ENCODE assay signal across 8 mouse cellular contexts in genomic region chr2:76676401-76677226, GRCm38 (mm10). TPM values are rescaled to one million over a fixed set of nuclear protein-coding genes. Genes with fewer than 3 reads are reported as not detected.
DNase-seq lines count a peak whose midpoint lies in the region; ATAC-seq lines count a peak whose summit lies in the region.

No protein-coding gene starts in this region.

- H3K4me1 ChIP-seq in heart, embryonic 12.5 days (replicated peaks): peaks cover 29% of the 10 kb centered on the region
- peaks cover 7% of the 10 kb centered on the region for H3K4me1 ChIP-seq in hindbrain, embryonic 11.5 days (replicated peaks; ENCODE audit: control insufficient read depth, insufficient read depth, low read length)
- peaks cover 22% of the 10 kb centered on the region for H3K4me1 ChIP-seq in midbrain, embryonic 14.5 days (ENCODE audit: control insufficient read depth, insufficient read depth, low read length)

- peak overlapping the region; percentile 88 for H3K4me2 ChIP-seq in heart, embryonic 12.5 days
- peak overlapping the region; percentile 54 for H3K4me2 ChIP-seq in hindbrain, embryonic 11.5 days (replicated peaks; ENCODE audit: low read depth, low read length)
- H3K4me2 ChIP-seq in midbrain, embryonic 14.5 days (ENCODE audit: low read length): peak overlapping the region; percentile 63

- no peak for DNase-seq in heart, postnatal 36 days
- peak; percentile 31 for DNase-seq in ES-CJ7 (ENCODE audit: low read depth, low spot score)
- no peak for DNase-seq in hindbrain, embryonic 11.5 days (ENCODE audit: low spot score)
- peak; percentile 11 for DNase-seq in midbrain, embryonic 14.5 days
- DNase-seq in thymus, adult 18-20 months: no peak
- DNase-seq in cerebellum, postnatal 36 days: no peak
- no peak for DNase-seq in right cerebral cortex, postnatal 14 days

- ATAC-seq in heart, embryonic 12.5 days (ENCODE audit: insufficient number of reproducible peaks, low FRiP score): no peak
- no peak for ATAC-seq in hindbrain, embryonic 11.5 days (ENCODE audit: low FRiP score)
- no peak for ATAC-seq in midbrain, embryonic 14.5 days (ENCODE audit: low FRiP score, low TSS enrichment)

- intact Hi-C loops in heart, postnatal 36 days (cut with DNase I): no loop called here

- H3K9me3 ChIP-seq in heart, embryonic 12.5 days (replicated peaks): no peaks in the 10 kb centered on the region
- no peaks in the 10 kb centered on the region for H3K9me3 ChIP-seq in hindbrain, embryonic 11.5 days (ENCODE audit: control insufficient read depth, low read length)
- H3K9me3 ChIP-seq in midbrain, embryonic 14.5 days (ENCODE audit: control insufficient read depth, low read length): no peaks in the 10 kb centered on the region

- WGBS in heart, embryonic 12.5 days: 75% methylated on average over 13 of the region's 13 CpGs
- WGBS in hindbrain, embryonic 11.5 days: 71% methylated on average over 13 of the region's 13 CpGs
- WGBS in midbrain, embryonic 14.5 days: 65% methylated on average over 13 of the region's 13 CpGs

- peak overlapping the region; percentile 93 for H3K4me3 ChIP-seq in heart, embryonic 12.5 days
- H3K4me3 ChIP-seq in hindbrain, embryonic 11.5 days (ENCODE audit: low read depth, low read length): peak overlapping the region; percentile 77
- peak overlapping the region; percentile 76 for H3K4me3 ChIP-seq in midbrain, embryonic 14.5 days (replicated peaks; ENCODE audit: low read depth, low read length)

- H3K9ac ChIP-seq in heart, embryonic 12.5 days: peak overlapping the region; percentile 52; the same call in 1 of the 2 replicates
- peak overlapping the region; percentile 29 for H3K9ac ChIP-seq in hindbrain, embryonic 11.5 days (ENCODE audit: low read depth, low read length)
- peak overlapping the region; percentile 71 for H3K9ac ChIP-seq in midbrain, embryonic 14.5 days (replicated peaks; ENCODE audit: low read length)

- no peak overlapping the region for H3K27ac ChIP-seq in heart, embryonic 12.5 days (ENCODE audit: poor library complexity, severe bottlenecking)
- no peak overlapping the region for H3K27ac ChIP-seq in hindbrain, embryonic 11.5 days (ENCODE audit: low read depth, low read length)
- no peak overlapping the region for H3K27ac ChIP-seq in midbrain, embryonic 14.5 days (replicated peaks; ENCODE audit: low read depth, low read length)

- peaks cover 17% of the 10 kb centered on the region for H3K36me3 ChIP-seq in heart, embryonic 12.5 days
- no peaks in the 10 kb centered on the region for H3K36me3 ChIP-seq in hindbrain, embryonic 11.5 days (ENCODE audit: control insufficient read depth, insufficient read depth, low read length)
- H3K36me3 ChIP-seq in midbrain, embryonic 14.5 days (ENCODE audit: control insufficient read depth, insufficient read depth, low read length): no peaks in the 10 kb centered on the region

- H3K27me3 ChIP-seq in heart, embryonic 12.5 days (replicated peaks): no peaks in the 10 kb centered on the region
- no peaks in the 10 kb centered on the region for H3K27me3 ChIP-seq in hindbrain, embryonic 11.5 days (ENCODE audit: control insufficient read depth, insufficient read depth, low read length)
- H3K27me3 ChIP-seq in midbrain, embryonic 14.5 days (ENCODE audit: control insufficient read depth, insufficient read depth, low read length): no peaks in the 10 kb centered on the region

RNA-seq across cellular contexts. Expression of gene Plekha3, which starts 1.5 kb away (rescaled TPM):
- 14.9 and 17.3 TPM in 2 replicates for polyA plus RNA-seq in heart, embryonic 12.5 days (2016; fragmentation: Nextera tagmentation; extraction: Ambion mirVana)
- total RNA-seq in heart, postnatal 36 days (2021): 10 to 100 TPM; 19.4 to 20.0 TPM
- polyA plus RNA-seq in hindbrain, embryonic 11.5 days (2014; fragmentation: Nextera tagmentation; extraction: Ambion mirVana): 12.2 and 14.3 TPM in 2 replicates
- 11.8 and 13.9 TPM in 2 replicates for polyA plus RNA-seq in midbrain, embryonic 14.5 days (2014; fragmentation: Nextera tagmentation; extraction: Ambion mirVana)

RNA-seq across cellular contexts. Expression of gene Fkbp7, which starts 3.7 kb away (rescaled TPM):
- 61.9 and 62.4 TPM in 2 replicates for polyA plus RNA-seq in heart, embryonic 12.5 days (2016; fragmentation: Nextera tagmentation; extraction: Ambion mirVana)
- total RNA-seq in heart, postnatal 36 days (2021): 10 to 100 TPM; 19.9 to 24.0 TPM
- 25.7 and 30.4 TPM in 2 replicates for polyA plus RNA-seq in hindbrain, embryonic 11.5 days (2014; fragmentation: Nextera tagmentation; extraction: Ambion mirVana)
- polyA plus RNA-seq in midbrain, embryonic 14.5 days (2014; fragmentation: Nextera tagmentation; extraction: Ambion mirVana): 5.6 and 11.6 TPM in 2 replicates

RNA-seq across cellular contexts. Expression of gene Pjvk, which starts 28.3 kb away (rescaled TPM):
- polyA plus RNA-seq in heart, embryonic 12.5 days (2016; fragmentation: Nextera tagmentation; extraction: Ambion mirVana): 0.21 TPM in 1 of 2 replicates, not detected in the other
- not detected for total RNA-seq in heart, postnatal 36 days (2021)
- 0.53 and 0.88 TPM in 2 replicates for polyA plus RNA-seq in hindbrain, embryonic 11.5 days (2014; fragmentation: Nextera tagmentation; extraction: Ambion mirVana)
- polyA plus RNA-seq in midbrain, embryonic 14.5 days (2014; fragmentation: Nextera tagmentation; extraction: Ambion mirVana): 0.54 and 0.92 TPM in 2 replicates

RNA-seq across cellular contexts. Expression of gene Prkra, which starts 28.8 kb away (rescaled TPM):
- 33.1 and 35.5 TPM in 2 replicates for polyA plus RNA-seq in heart, embryonic 12.5 days (2016; fragmentation: Nextera tagmentation; extraction: Ambion mirVana)
- 10 to 100 TPM; 11.9 to 14.9 TPM for total RNA-seq in heart, postnatal 36 days (2021)
- polyA plus RNA-seq in hindbrain, embryonic 11.5 days (2014; fragmentation: Nextera tagmentation; extraction: Ambion mirVana): 109 and 128 TPM in 2 replicates
- 117 and 119 TPM in 2 replicates for polyA plus RNA-seq in midbrain, embryonic 14.5 days (2014; fragmentation: Nextera tagmentation; extraction: Ambion mirVana)

Comparison
In these comparisons a context has a peak if more than half of its experiments do, and no peak if none do; other contexts are left out.
1. DNase-seq: peak in ES-CJ7 (single experiment) and midbrain, embryonic 14.5 days (single experiment); none in heart, postnatal 36 days (0 of 2), hindbrain, embryonic 11.5 days (single experiment), thymus, adult 18-20 months (0 of 2), cerebellum, postnatal 36 days (0 of 2) and right cerebral cortex, postnatal 14 days (single experiment).
2. Peak in every context shown above with its lines, with median percentiles within 50 percentile points of each other: H3K4me2 ChIP-seq, H3K4me3 ChIP-seq and H3K9ac ChIP-seq.